Mouse (Mus musculus): ENCODE measurements at regions not wholly inside any gene's neighbourhood (a gene's known extent, or its start where the extent isn't known, plus 50 kb on each side); places are given as distances from the start of the nearest gene placed in this dataset.

DNA sequence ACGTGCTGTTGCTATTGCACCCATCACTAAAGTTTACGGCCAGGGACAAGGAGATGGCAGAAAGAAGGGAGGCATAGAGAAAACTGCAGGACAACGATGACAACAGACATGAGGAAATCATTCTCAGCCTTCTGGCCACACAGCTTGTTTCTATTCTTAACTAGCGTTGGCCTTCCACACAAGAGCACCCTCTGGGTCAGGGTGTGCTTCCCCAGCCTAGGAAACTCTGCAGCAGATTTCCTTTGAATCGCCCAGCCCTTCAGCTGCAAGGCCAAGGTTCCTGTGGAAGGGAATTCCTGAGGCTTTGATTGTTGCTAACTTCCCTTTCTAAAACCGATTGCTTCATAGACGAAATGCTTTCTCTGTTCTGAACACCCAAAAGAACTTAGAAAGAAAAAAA is 103.8 kb upstream of the Cav2 start:
- H3K4me1 ChIP-seq (ENCODE audit: insufficient read depth, low read length), result no peaks in the 10 kb centered on the region
- DNase-seq (ENCODE audit: low spot score) (no peak), ATAC-seq (ENCODE audit: low FRiP score) (no peak)
- no peak overlapping the region for H3K4me2 ChIP-seq (ENCODE audit: low read depth, low read length, poor library complexity, severe bottlenecking)
- H3K4me3 ChIP-seq (ENCODE audit: low read depth, low read length), result no peak overlapping the region
- no peaks in the 10 kb centered on the region for H3K27me3 ChIP-seq (ENCODE audit: insufficient read depth, low read length)
- 71% methylated on average over 7 of the region's 7 CpGs for WGBS
- H3K36me3 ChIP-seq (ENCODE audit: insufficient read depth, low read length), result no peaks in the 10 kb centered on the region
- no peak overlapping the region for H3K27ac ChIP-seq (ENCODE audit: low read depth, low read length)
- no peaks in the 10 kb centered on the region for H3K9me3 ChIP-seq (ENCODE audit: low read length)
- no peak overlapping the region for H3K9ac ChIP-seq (replicated peaks; ENCODE audit: low read length, poor library complexity, severe bottlenecking)
- TF ChIP-seq CTCF (IDR thresholded peaks at IDR 0.05), result no peak

DNA sequence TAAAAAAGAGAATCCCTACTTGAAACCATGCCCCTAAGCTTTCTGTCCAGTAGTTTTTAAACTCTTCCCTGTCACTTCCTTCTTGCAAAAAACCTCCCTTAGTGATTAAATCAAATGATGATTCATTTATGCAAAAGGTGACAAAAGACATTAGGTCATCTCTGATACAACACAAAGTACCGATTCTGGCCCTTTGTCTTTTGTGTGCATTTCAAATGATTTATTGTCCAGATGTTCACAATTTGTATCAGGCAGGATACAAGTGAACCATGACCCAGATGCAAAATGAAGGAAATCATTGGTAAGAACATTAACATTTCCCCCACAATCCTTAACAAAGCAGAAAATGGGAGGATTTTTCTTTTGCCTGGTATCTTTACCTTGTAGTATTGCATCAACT is 101.5 kb upstream of the Cav2 start:
- WGBS, result 66% methylated on average over 1 of the region's 1 CpGs
- Histone ChIP-seq H3K4me2 (ENCODE audit: low read depth, low read length, poor library complexity, severe bottlenecking) (no peak overlapping the region), H3K9me3 (ENCODE audit: low read length) (no peaks in the 10 kb centered on the region), H3K4me3 (ENCODE audit: low read depth, low read length) (no peak overlapping the region), H3K27ac (ENCODE audit: low read depth, low read length) (no peak overlapping the region), H3K36me3 (ENCODE audit: insufficient read depth, low read length) (no peaks in the 10 kb centered on the region), H3K9ac (replicated peaks; ENCODE audit: low read length, poor library complexity, severe bottlenecking) (no peak overlapping the region), H3K27me3 (ENCODE audit: insufficient read depth, low read length) (no peaks in the 10 kb centered on the region), H3K4me1 (ENCODE audit: insufficient read depth, low read length) (no peaks in the 10 kb centered on the region)
- DNase-seq (ENCODE audit: low spot score) (no peak), ATAC-seq (ENCODE audit: low FRiP score) (no peak)
- TF ChIP-seq CTCF (IDR thresholded peaks at IDR 0.05), result no peak

DNA sequence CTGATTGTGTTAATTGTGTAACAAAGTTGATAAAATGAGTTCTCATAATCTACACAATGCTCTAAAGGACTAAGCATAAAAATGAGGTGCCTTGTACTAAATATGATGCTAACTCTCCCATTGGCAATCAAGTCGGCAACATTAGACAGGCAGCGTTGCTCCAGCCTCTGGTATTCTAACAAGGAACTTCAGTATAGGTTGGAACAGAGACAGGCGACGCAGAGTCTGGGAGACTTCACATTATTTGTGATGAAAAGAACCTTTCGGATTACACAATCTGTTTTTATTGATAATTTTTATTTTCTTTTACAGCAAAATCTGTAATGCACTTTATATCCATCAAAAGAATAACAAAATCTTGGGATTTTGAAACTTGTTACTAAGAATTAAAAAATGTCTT is 94.4 kb upstream of the Cav2 start:
- Histone ChIP-seq H3K9me3 (ENCODE audit: low read length) (no peaks in the 10 kb centered on the region), H3K27ac (ENCODE audit: low read depth, low read length) (no peak overlapping the region), H3K36me3 (ENCODE audit: insufficient read depth, low read length) (no peaks in the 10 kb centered on the region), H3K9ac (replicated peaks; ENCODE audit: low read length, poor library complexity, severe bottlenecking) (no peak overlapping the region), H3K27me3 (ENCODE audit: insufficient read depth, low read length) (no peaks in the 10 kb centered on the region), H3K4me3 (ENCODE audit: low read depth, low read length) (no peak overlapping the region), H3K4me2 (ENCODE audit: low read depth, low read length, poor library complexity, severe bottlenecking) (no peak overlapping the region), H3K4me1 (ENCODE audit: insufficient read depth, low read length) (no peaks in the 10 kb centered on the region)
- ATAC-seq (ENCODE audit: low FRiP score) (no peak), DNase-seq (ENCODE audit: low spot score) (no peak)
- TF ChIP-seq CTCF (IDR thresholded peaks at IDR 0.05), result no peak
- WGBS, result 85% methylated on average over 5 of the region's 5 CpGs

DNA sequence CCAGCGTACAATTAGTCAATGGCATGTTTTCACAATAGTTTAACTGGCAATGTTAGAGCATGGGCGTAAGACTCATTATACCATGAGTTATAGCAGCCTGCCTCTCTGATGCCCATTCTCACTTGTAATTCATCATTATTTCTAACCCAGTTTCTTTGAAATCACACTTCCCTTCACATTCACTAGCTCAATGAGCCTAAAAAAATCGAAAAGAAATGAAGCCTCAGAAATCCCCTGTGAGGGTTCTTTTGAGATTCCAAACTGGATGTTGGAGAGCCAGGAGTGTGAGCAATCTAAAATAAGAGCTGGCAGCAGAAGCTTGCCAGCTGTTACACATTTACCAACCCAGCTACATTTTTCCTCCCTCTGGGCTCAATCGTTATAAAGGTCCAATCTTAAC is 93.9 kb upstream of the Cav2 start:
- TF ChIP-seq CTCF (IDR thresholded peaks at IDR 0.05), result no peak
- 52% methylated on average over 4 of the region's 4 CpGs for WGBS
- no peak for ATAC-seq (ENCODE audit: low FRiP score)

DNA sequence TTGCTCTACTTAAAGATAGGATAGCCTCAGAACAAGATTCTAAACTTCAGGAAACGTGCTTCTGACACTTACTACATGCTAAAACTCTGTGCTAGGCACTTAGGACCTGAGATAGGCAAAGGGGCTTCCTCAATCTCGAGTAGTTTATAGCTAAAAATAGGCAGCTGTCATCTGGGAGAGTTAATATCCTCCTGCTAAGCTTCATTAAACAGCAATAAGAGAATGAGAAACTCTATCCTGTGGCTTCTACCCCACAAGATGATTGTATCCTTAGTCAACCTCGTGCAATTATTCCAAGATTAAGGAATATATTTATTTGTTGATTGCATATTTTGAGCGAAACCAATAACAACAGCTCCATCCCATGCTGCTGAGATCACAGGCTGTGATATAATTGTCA is 85.4 kb upstream of the Cav2 start:
- DNase-seq (ENCODE audit: low spot score), result no peak
- Histone ChIP-seq H3K4me2 (ENCODE audit: low read depth, low read length, poor library complexity, severe bottlenecking) (no peak overlapping the region), H3K4me1 (ENCODE audit: insufficient read depth, low read length) (no peaks in the 10 kb centered on the region), H3K36me3 (ENCODE audit: insufficient read depth, low read length) (no peaks in the 10 kb centered on the region), H3K4me3 (ENCODE audit: low read depth, low read length) (no peak overlapping the region), H3K27me3 (ENCODE audit: insufficient read depth, low read length) (no peaks in the 10 kb centered on the region), H3K9ac (replicated peaks; ENCODE audit: low read length, poor library complexity, severe bottlenecking) (no peak overlapping the region), H3K9me3 (ENCODE audit: low read length) (no peaks in the 10 kb centered on the region), H3K27ac (ENCODE audit: low read depth, low read length) (no peak overlapping the region)
- 59% methylated on average over 4 of the region's 4 CpGs for WGBS
- no peak for ATAC-seq (ENCODE audit: low FRiP score)
- no peak for TF ChIP-seq CTCF (IDR thresholded peaks at IDR 0.05)

More for the DNA sequence above, 93.9 kb upstream of the Cav2 start:
- no peak overlapping the region for H3K27ac ChIP-seq (ENCODE audit: low read depth, low read length)
- H3K27me3 ChIP-seq (ENCODE audit: insufficient read depth, low read length), result no peaks in the 10 kb centered on the region
- no peak overlapping the region for H3K4me3 ChIP-seq (ENCODE audit: low read depth, low read length)
- H3K9ac ChIP-seq (replicated peaks; ENCODE audit: low read length, poor library complexity, severe bottlenecking), result no peak overlapping the region
- no peaks in the 10 kb centered on the region for H3K36me3 ChIP-seq (ENCODE audit: insufficient read depth, low read length)
- DNase-seq (ENCODE audit: low spot score), result no peak
- no peaks in the 10 kb centered on the region for H3K4me1 ChIP-seq (ENCODE audit: insufficient read depth, low read length)
- H3K9me3 ChIP-seq (ENCODE audit: low read length), result no peaks in the 10 kb centered on the region
- no peak overlapping the region for H3K4me2 ChIP-seq (ENCODE audit: low read depth, low read length, poor library complexity, severe bottlenecking)

DNA sequence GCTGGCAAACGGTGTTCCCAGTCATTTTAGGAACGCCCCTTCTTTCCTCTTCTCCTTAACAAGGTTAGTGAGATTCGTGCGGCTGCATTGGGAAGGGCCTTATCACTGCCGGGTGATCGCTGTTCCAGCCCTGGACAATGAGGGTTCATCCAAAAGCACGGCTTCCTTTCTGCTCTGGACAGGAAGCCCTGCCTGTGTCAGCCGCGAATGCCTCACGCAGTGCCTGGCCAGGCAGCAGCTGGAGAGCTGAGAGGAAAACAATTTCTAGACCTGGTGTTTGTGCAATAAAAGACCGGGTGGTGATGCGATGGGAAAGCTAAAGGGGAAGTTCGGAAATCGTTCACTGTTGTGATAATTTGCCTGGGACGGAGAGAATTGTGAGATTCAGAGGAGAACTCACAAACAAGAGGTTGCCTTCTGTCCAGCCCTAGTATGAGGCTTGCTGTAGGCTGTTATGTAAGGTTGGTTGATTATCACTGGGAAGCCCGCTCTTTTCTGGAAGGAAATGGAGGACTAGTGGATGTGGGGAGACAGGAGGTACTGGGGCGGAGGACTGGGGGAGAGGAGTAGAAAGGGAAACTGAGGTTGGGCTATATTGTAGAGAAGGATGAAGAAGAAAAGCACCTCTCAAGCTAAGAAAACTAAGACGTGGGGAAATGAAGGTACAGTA is 83.1 kb upstream of the Cav2 start:
- WGBS, result 75% methylated on average over 18 of the region's 18 CpGs
- ATAC-seq (ENCODE audit: low FRiP score) (no peak), DNase-seq (ENCODE audit: low spot score) (no peak)
- no peaks in the 10 kb centered on the region for H3K4me1 ChIP-seq (ENCODE audit: insufficient read depth, low read length)
- H3K9ac ChIP-seq (replicated peaks; ENCODE audit: low read length, poor library complexity, severe bottlenecking), result no peak overlapping the region
- H3K4me3 ChIP-seq (ENCODE audit: low read depth, low read length), result no peak overlapping the region
- no peak for TF ChIP-seq CTCF (IDR thresholded peaks at IDR 0.05)
- no peak overlapping the region for H3K4me2 ChIP-seq (ENCODE audit: low read depth, low read length, poor library complexity, severe bottlenecking)
- H3K27ac ChIP-seq (ENCODE audit: low read depth, low read length), result no peak overlapping the region
- no peaks in the 10 kb centered on the region for H3K27me3 ChIP-seq (ENCODE audit: insufficient read depth, low read length)
- H3K36me3 ChIP-seq (ENCODE audit: insufficient read depth, low read length), result no peaks in the 10 kb centered on the region
- no peaks in the 10 kb centered on the region for H3K9me3 ChIP-seq (ENCODE audit: low read length)
